Mouse (Mus musculus): ENCODE measurements around the gene Mfsd4a. TPM values are rescaled to one million over a fixed set of nuclear protein-coding genes. Genes with fewer than 3 reads are reported as not detected.
A peak's percentile ranks its signal among the peaks of the same experiment; 100 is the strongest.

Mfsd4a gene
- polyA plus RNA-seq, 1 experiment from 2014 or later, result 18.5 TPM

- Histone ChIP-seq H3K36me3 (ENCODE audit: insufficient read depth, low read length) (no peaks in the 10 kb centered on the region), H3K4me3 (ENCODE audit: low read length) (no peak overlapping the region), H3K9me3 (ENCODE audit: low read length) (no peaks in the 10 kb centered on the region), H3K4me2 (replicated peaks; ENCODE audit: low read depth, low read length) (no peak overlapping the region), H3K27ac (ENCODE audit: low read length) (no peak overlapping the region), H3K4me1 (ENCODE audit: insufficient read depth, low read length) (no peaks in the 10 kb centered on the region), H3K27me3 (ENCODE audit: insufficient read depth, low read length) (no peaks in the 10 kb centered on the region), H3K9ac (replicated peaks; ENCODE audit: low read length) (no peak overlapping the region)
- WGBS, result 54% methylated on average over 4 of the region's 4 CpGs
- no peak for ATAC-seq (ENCODE audit: low FRiP score, low TSS enrichment)
Observed at GRCm38 (mm10) chr1:132099016-132099415, 31.2 kb upstream of the Mfsd4a start.

- WGBS, result 90% methylated on average over 1 of the region's 1 CpGs
- ATAC-seq (ENCODE audit: low FRiP score, low TSS enrichment), result no peak
- Histone ChIP-seq H3K4me2 (replicated peaks; ENCODE audit: low read depth, low read length) (no peak overlapping the region), H3K9ac (replicated peaks; ENCODE audit: low read length) (no peak overlapping the region), H3K9me3 (ENCODE audit: low read length) (no peaks in the 10 kb centered on the region), H3K36me3 (ENCODE audit: insufficient read depth, low read length) (no peaks in the 10 kb centered on the region), H3K4me1 (ENCODE audit: insufficient read depth, low read length) (no peaks in the 10 kb centered on the region), H3K27ac (ENCODE audit: low read length) (no peak overlapping the region), H3K27me3 (ENCODE audit: insufficient read depth, low read length) (no peaks in the 10 kb centered on the region), H3K4me3 (ENCODE audit: low read length) (no peak overlapping the region)
Observed at GRCm38 (mm10) chr1:132098076-132098475, 30.2 kb upstream of the Mfsd4a start.

- H3K9me3 ChIP-seq (ENCODE audit: low read length), result no peaks in the 10 kb centered on the region
- 70% methylated on average over 11 of the region's 11 CpGs for WGBS
- no peak overlapping the region for H3K9ac ChIP-seq (replicated peaks; ENCODE audit: low read length)
- no peaks in the 10 kb centered on the region for H3K27me3 ChIP-seq (ENCODE audit: insufficient read depth, low read length)
- H3K27ac ChIP-seq (ENCODE audit: low read length), result no peak overlapping the region
- H3K4me3 ChIP-seq (ENCODE audit: low read length), result no peak overlapping the region
- H3K4me2 ChIP-seq (replicated peaks; ENCODE audit: low read depth, low read length), result no peak overlapping the region
- H3K36me3 ChIP-seq (ENCODE audit: insufficient read depth, low read length), result no peaks in the 10 kb centered on the region
- no peaks in the 10 kb centered on the region for H3K4me1 ChIP-seq (ENCODE audit: insufficient read depth, low read length)
- peak; percentile 61; the same call in 1 of the 2 replicates for ATAC-seq (ENCODE audit: low FRiP score, low TSS enrichment)
Observed at GRCm38 (mm10) chr1:132095356-132096004, 27.6 kb upstream of the Mfsd4a start.

- Histone ChIP-seq H3K36me3 (ENCODE audit: insufficient read depth, low read length) (no peaks in the 10 kb centered on the region), H3K4me2 (replicated peaks; ENCODE audit: low read depth, low read length) (no peak overlapping the region), H3K4me1 (ENCODE audit: insufficient read depth, low read length) (no peaks in the 10 kb centered on the region), H3K4me3 (ENCODE audit: low read length) (no peak overlapping the region), H3K9ac (replicated peaks; ENCODE audit: low read length) (no peak overlapping the region), H3K9me3 (ENCODE audit: low read length) (no peaks in the 10 kb centered on the region), H3K27ac (ENCODE audit: low read length) (no peak overlapping the region), H3K27me3 (ENCODE audit: insufficient read depth, low read length) (no peaks in the 10 kb centered on the region)
- no peak for ATAC-seq (ENCODE audit: low FRiP score, low TSS enrichment)
- WGBS, result 90% methylated on average over 4 of the region's 4 CpGs
Observed at GRCm38 (mm10) chr1:132093269-132093668, 25.4 kb upstream of the Mfsd4a start.

- Histone ChIP-seq H3K4me1 (ENCODE audit: insufficient read depth, low read length) (no peaks in the 10 kb centered on the region), H3K4me3 (ENCODE audit: low read length) (no peak overlapping the region), H3K9me3 (ENCODE audit: low read length) (no peaks in the 10 kb centered on the region), H3K36me3 (ENCODE audit: insufficient read depth, low read length) (no peaks in the 10 kb centered on the region), H3K4me2 (replicated peaks; ENCODE audit: low read depth, low read length) (no peak overlapping the region), H3K27me3 (ENCODE audit: insufficient read depth, low read length) (no peaks in the 10 kb centered on the region), H3K27ac (ENCODE audit: low read length) (no peak overlapping the region), H3K9ac (replicated peaks; ENCODE audit: low read length) (no peak overlapping the region)
- WGBS, result 89% methylated on average over 4 of the region's 4 CpGs
- no peak for ATAC-seq (ENCODE audit: low FRiP score, low TSS enrichment)
Observed at GRCm38 (mm10) chr1:132090266-132090665, 22.4 kb upstream of the Mfsd4a start.

GRCm38 (mm10) chr1:132089767-132090166 is 21.9 kb upstream of the Mfsd4a start:
- Histone ChIP-seq H3K36me3 (ENCODE audit: insufficient read depth, low read length) (no peaks in the 10 kb centered on the region), H3K4me3 (ENCODE audit: low read length) (no peak overlapping the region), H3K9ac (replicated peaks; ENCODE audit: low read length) (no peak overlapping the region), H3K27ac (ENCODE audit: low read length) (no peak overlapping the region), H3K9me3 (ENCODE audit: low read length) (no peaks in the 10 kb centered on the region), H3K27me3 (ENCODE audit: insufficient read depth, low read length) (no peaks in the 10 kb centered on the region), H3K4me2 (replicated peaks; ENCODE audit: low read depth, low read length) (no peak overlapping the region), H3K4me1 (ENCODE audit: insufficient read depth, low read length) (no peaks in the 10 kb centered on the region)
- ATAC-seq (ENCODE audit: low FRiP score, low TSS enrichment), result no peak
- 77% methylated on average over 6 of the region's 6 CpGs for WGBS

- H3K9me3 ChIP-seq (ENCODE audit: low read length), result no peaks in the 10 kb centered on the region
- 87% methylated on average over 5 of the region's 5 CpGs for WGBS
- H3K4me2 ChIP-seq (replicated peaks; ENCODE audit: low read depth, low read length), result no peak overlapping the region
- H3K4me3 ChIP-seq (ENCODE audit: low read length), result no peak overlapping the region
- no peak for ATAC-seq (ENCODE audit: low FRiP score, low TSS enrichment)
- no peaks in the 10 kb centered on the region for H3K4me1 ChIP-seq (ENCODE audit: insufficient read depth, low read length)
- H3K27me3 ChIP-seq (ENCODE audit: insufficient read depth, low read length), result no peaks in the 10 kb centered on the region
- no peaks in the 10 kb centered on the region for H3K36me3 ChIP-seq (ENCODE audit: insufficient read depth, low read length)
- H3K27ac ChIP-seq (ENCODE audit: low read length), result no peak overlapping the region
- H3K9ac ChIP-seq (replicated peaks; ENCODE audit: low read length), result no peak overlapping the region
Observed at GRCm38 (mm10) chr1:132088181-132088671, 20.4 kb upstream of the Mfsd4a start.

- no peak overlapping the region for H3K27ac ChIP-seq (ENCODE audit: low read length)
- H3K4me3 ChIP-seq (ENCODE audit: low read length), result no peak overlapping the region
- ATAC-seq (ENCODE audit: low FRiP score, low TSS enrichment), result peak; percentile 65
- H3K36me3 ChIP-seq (ENCODE audit: insufficient read depth, low read length), result no peaks in the 10 kb centered on the region
- WGBS, result 53% methylated on average over 7 of the region's 7 CpGs
- no peaks in the 10 kb centered on the region for H3K27me3 ChIP-seq (ENCODE audit: insufficient read depth, low read length)
- no peak overlapping the region for H3K9ac ChIP-seq (replicated peaks; ENCODE audit: low read length)
- no peaks in the 10 kb centered on the region for H3K4me1 ChIP-seq (ENCODE audit: insufficient read depth, low read length)
- H3K4me2 ChIP-seq (replicated peaks; ENCODE audit: low read depth, low read length), result no peak overlapping the region
- H3K9me3 ChIP-seq (ENCODE audit: low read length), result peaks cover 2% of the 10 kb centered on the region; the same call in 1 of the 2 replicates
Observed at GRCm38 (mm10) chr1:132085181-132086049, 17.6 kb upstream of the Mfsd4a start.

GRCm38 (mm10) chr1:132078413-132078812 is 10.6 kb upstream of the Mfsd4a start:
- H3K4me3 ChIP-seq (ENCODE audit: low read length), result no peak overlapping the region
- WGBS, result 84% methylated on average over 2 of the region's 2 CpGs
- peaks cover 2% of the 10 kb centered on the region; the same call in 1 of the 2 replicates for H3K9me3 ChIP-seq (ENCODE audit: low read length)
- H3K4me1 ChIP-seq (ENCODE audit: insufficient read depth, low read length), result no peaks in the 10 kb centered on the region
- H3K27ac ChIP-seq (ENCODE audit: low read length), result no peak overlapping the region
- H3K9ac ChIP-seq (replicated peaks; ENCODE audit: low read length), result no peak overlapping the region
- no peaks in the 10 kb centered on the region for H3K36me3 ChIP-seq (ENCODE audit: insufficient read depth, low read length)
- H3K4me2 ChIP-seq (replicated peaks; ENCODE audit: low read depth, low read length), result no peak overlapping the region
- no peak for ATAC-seq (ENCODE audit: low FRiP score, low TSS enrichment)
- H3K27me3 ChIP-seq (ENCODE audit: insufficient read depth, low read length), result no peaks in the 10 kb centered on the region

- ATAC-seq (ENCODE audit: low FRiP score, low TSS enrichment), result no peak
- H3K36me3 ChIP-seq (ENCODE audit: insufficient read depth, low read length), result no peaks in the 10 kb centered on the region
- H3K4me3 ChIP-seq (ENCODE audit: low read length), result no peak overlapping the region
- no peak overlapping the region for H3K4me2 ChIP-seq (replicated peaks; ENCODE audit: low read depth, low read length)
- H3K9ac ChIP-seq (replicated peaks; ENCODE audit: low read length), result no peak overlapping the region
- H3K4me1 ChIP-seq (ENCODE audit: insufficient read depth, low read length), result 0 out of 2 replicates have a peak, but pooled peaks cover 3% of the 10 kb centered on the region
- H3K9me3 ChIP-seq (ENCODE audit: low read length), result no peaks in the 10 kb centered on the region
- WGBS, result 85% methylated on average over 10 of the region's 10 CpGs
- no peaks in the 10 kb centered on the region for H3K27me3 ChIP-seq (ENCODE audit: insufficient read depth, low read length)
- H3K27ac ChIP-seq (ENCODE audit: low read length), result no peak overlapping the region
Observed at GRCm38 (mm10) chr1:132075576-132075975, 7.7 kb upstream of the Mfsd4a start.

Data from kidney, embryonic 16.5 days (tissue).